Mouse (Mus musculus) spleen, postnatal 14 days (tissue): ENCODE measurements at regions not wholly inside any gene's neighbourhood (a gene's known extent, or its start where the extent isn't known, plus 50 kb on each side); places are given as distances from the start of the nearest gene placed in this dataset.

Source experiments
- DNase-seq, 2 experiments: peaks; one replicate each; pipeline ENCODE4 v3.0.0; 2021 to 2022; ENCODE audit warnings: low spot score in 2 of 2

- DNase-seq = no peak
Measured at GRCm38 (mm10) chr2:6263565-6263964, 50.7 kb upstream of the Echdc3 start.

GRCm38 (mm10) chr2:6264085-6264783 lies 51.4 kb upstream of the Echdc3 start:
- DNase-seq = no peak

- no peak for DNase-seq
Measured at GRCm38 (mm10) chr2:6265117-6265516, 52.3 kb upstream of the Echdc3 start.

- no peak for DNase-seq
Measured at GRCm38 (mm10) chr2:6267066-6267465, 54.2 kb upstream of the Echdc3 start.

- DNase-seq = peak; percentile 22 to 44
Measured at GRCm38 (mm10) chr2:6267537-6267936, 54.7 kb upstream of the Echdc3 start.

- DNase-seq = no peak
Measured at GRCm38 (mm10) chr2:6272514-6272913, 50.0 kb upstream of the Usp6nl start.
